Mouse (Mus musculus): ENCODE results near the gene Ulk4.

DNA sequence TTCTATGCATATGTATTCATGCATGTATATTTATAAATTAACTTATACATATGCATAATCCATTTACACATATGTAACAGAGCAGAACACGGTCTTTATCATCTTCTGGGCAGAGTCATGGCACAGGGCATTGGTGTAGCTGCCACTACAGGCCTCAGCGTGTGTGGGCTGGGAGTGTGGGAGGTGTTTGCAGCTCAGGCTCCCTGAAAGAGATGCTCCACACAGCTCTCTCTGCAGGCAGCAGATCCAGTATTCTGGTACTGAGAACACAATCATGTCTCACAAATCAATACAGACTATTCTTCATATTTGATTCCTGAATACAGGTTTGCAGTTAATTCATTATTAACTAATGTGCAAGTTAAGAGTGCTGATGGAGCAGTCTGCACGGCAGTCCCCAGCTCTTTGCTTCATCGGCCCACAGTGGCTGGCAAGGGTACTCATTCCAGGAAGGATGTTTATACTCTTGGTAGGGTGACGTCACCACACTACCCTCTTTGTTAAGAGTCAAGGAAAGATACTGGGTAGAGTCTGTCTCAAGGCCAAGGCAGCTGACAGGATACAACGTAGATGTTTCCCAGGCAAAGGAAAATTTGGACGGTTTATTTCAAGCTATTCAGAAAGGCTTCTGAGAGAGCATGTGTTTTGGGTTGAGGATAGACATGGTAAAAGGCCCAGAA is 276.2 kb downstream of the Ulk4 start:
- TF ChIP-seq CTCF (IDR thresholded peaks at IDR 0.05) = no peak
- TF ChIP-seq EP300 (IDR thresholded peaks at IDR 0.05) = peak; percentile 22; the same call in 1 of the 2 replicates

All from lung, postnatal 0 days (tissue).